Mouse (Mus musculus) midbrain, postnatal 0 days (tissue): Measurements from ENCODE around the gene Gm45713. TPM values are rescaled to one million over a fixed set of nuclear protein-coding genes. Genes with fewer than 3 reads are reported as not detected.
A peak's percentile ranks its signal among the peaks of the same experiment; 100 is the strongest.

ENCODE experiments used
- ATAC-seq: fragments of 200-750 bp; cut with Nextera tagmentation; 2 replicates; pipeline ENCODE4 v1.8.0; 2017; ENCODE audit warnings: moderate number of reproducible peaks, mild to moderate bottlenecking, moderate TSS enrichment, moderate library complexity; ENCODE audit not compliant: low FRiP score
- DNase-seq: peaks from one replicate; pipeline ENCODE4 v3.0.0-alpha.2; 2015; ENCODE audit warnings: low spot score
- H3K27ac ChIP-seq: fragments of 300-500 bp; sonication (generic); 2 replicates; pipeline ENCODE4 v1.5.1; 2014; ENCODE audit warnings: low read depth, mild to moderate bottlenecking, low read length, mixed read lengths
- H3K27me3 ChIP-seq: fragments of 300-500 bp; sonication (generic); 2 replicates; pipeline ENCODE4 v1.6.1; 2014; ENCODE audit warnings: low read length, control low read depth, mixed read lengths; ENCODE audit not compliant: insufficient read depth
- H3K36me3 ChIP-seq: fragments of 300-500 bp; sonication (generic); 2 replicates; pipeline ENCODE4 v1.6.1; 2014; ENCODE audit warnings: low read length, control low read depth, mixed read lengths; ENCODE audit not compliant: insufficient read depth
- H3K4me1 ChIP-seq: fragments of 300-500 bp; sonication (generic); 2 replicates; pipeline ENCODE4 v1.6.1; 2014; ENCODE audit warnings: mild to moderate bottlenecking, control low read depth, antibody characterized with exemption, low read length, mixed read lengths; ENCODE audit not compliant: insufficient read depth
- H3K4me2 ChIP-seq: fragments of 300-500 bp; sonication (generic); 2 replicates; pipeline ENCODE4 v1.6.1; 2014; ENCODE audit warnings: low read depth, mild to moderate bottlenecking, low read length, mixed read lengths; ENCODE audit not compliant: poor library complexity, severe bottlenecking
- H3K4me3 ChIP-seq: fragments of 300-500 bp; sonication (generic); 2 replicates; pipeline ENCODE4 v1.5.1; 2014; ENCODE audit warnings: low read depth, mild to moderate bottlenecking, low read length, moderate library complexity
- H3K9ac ChIP-seq: fragments of 300-500 bp; sonication (generic); replicated peaks from 2 replicates; pipeline ENCODE4 v1.6.1; 2014; ENCODE audit warnings: mild to moderate bottlenecking, low read length, moderate library complexity, mixed read lengths; ENCODE audit not compliant: poor library complexity, severe bottlenecking
- H3K9me3 ChIP-seq: fragments of 300-500 bp; sonication (generic); 2 replicates; pipeline ENCODE4 v1.6.1; 2016; ENCODE audit warnings: low read length, control low read depth
- CTCF ChIP-seq: IDR thresholded peaks from 2 replicates; pipeline ENCODE4 v1.5.1; 2016; ENCODE audit warnings: antibody characterized with exemption, mild to moderate bottlenecking
- WGBS: fragments of 180-500 bp; shearing (Covaris S2); extraction: QIAGEN DNeasy Blood & Tissue Kit; methylation state at CpG from one replicate; pipeline ENCODE4 v1.1.7; 2014; 5-methylcytosine and 5-hydroxymethylcytosine counted together
- polyA plus RNA-seq: library from polyadenylated mRNA; unstranded; fragments of >200 nt; fragmentation: Nextera tagmentation; extraction: Ambion mirVana; gene quantifications from 2 replicates; pipeline ENCODE4 v1.2.1, GENCODE M21; 2015
- total RNA-seq: library from RNA; depleted of rRNA; stranded (reverse); fragments of >200 nt; gene quantifications from 2 replicates; pipeline ENCODE4 v1.2.3, GENCODE M21; 2014

The Gm45713 gene
- total and polyA plus RNA-seq, 2 experiments from 2014 or later, result 0.39 to 2.0 TPM

DNA sequence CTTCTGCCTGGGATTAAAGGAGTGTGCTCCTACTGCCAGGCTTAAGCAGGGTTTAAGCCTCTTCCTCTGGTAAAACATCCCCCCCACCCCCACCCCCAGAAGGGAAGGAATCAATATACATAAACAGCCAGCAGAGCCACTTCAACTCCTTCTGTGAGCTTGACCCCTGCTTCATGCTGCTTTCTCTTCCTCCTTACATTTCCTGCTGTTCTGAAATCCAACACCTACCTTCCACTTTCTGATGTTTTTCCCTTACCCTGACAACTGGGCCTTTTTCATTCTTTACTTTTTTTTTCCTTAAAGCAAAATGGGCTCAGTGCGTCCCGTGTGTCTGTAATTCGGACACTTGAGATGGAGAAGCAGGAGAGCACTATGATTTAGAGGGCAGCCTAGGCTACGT, 14.3 kb upstream of the Gm45713 start:
- 62% methylated on average over 4 of the region's 4 CpGs for WGBS
- Histone ChIP-seq H3K4me1 (no peaks in the 10 kb centered on the region), H3K9me3 (no peaks in the 10 kb centered on the region), H3K4me3 (no peak overlapping the region), H3K27ac (no peak overlapping the region), H3K9ac (no peak overlapping the region), H3K4me2 (no peak overlapping the region), H3K36me3 (peaks cover 5% of the 10 kb centered on the region; the same call in 1 of the 2 replicates), H3K27me3 (no peaks in the 10 kb centered on the region)
- TF ChIP-seq CTCF, result no peak
- DNase-seq (no peak), ATAC-seq (no peak)

DNA sequence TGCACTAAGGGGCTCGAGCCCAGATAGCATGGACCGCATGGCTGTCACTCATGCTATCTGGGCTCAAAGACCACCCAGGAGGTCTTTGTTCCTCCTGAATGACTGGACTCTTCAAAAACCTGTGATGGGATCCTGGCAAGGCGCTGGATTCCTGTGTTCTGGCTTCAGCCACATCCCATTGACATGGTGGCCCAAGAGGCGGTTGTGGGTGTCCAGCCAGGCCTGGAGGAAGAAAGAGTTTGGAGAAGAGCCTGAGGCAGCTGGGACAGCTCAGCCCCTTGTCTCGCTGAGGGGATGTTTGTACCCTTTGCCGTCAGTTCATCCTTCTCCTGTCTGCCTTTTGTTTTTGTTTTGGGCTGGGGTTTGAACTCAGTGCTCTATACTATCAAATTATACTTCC, 13.5 kb upstream of the Gm45713 start:
- H3K4me3 ChIP-seq, result no peak overlapping the region
- no peak overlapping the region for H3K27ac ChIP-seq
- no peak for TF ChIP-seq CTCF
- WGBS, result 29% methylated on average over 6 of the region's 6 CpGs
- H3K9me3 ChIP-seq, result no peaks in the 10 kb centered on the region
- peaks cover 5% of the 10 kb centered on the region; the same call in 1 of the 2 replicates for H3K36me3 ChIP-seq
- H3K4me1 ChIP-seq, result no peaks in the 10 kb centered on the region
- H3K4me2 ChIP-seq, result no peak overlapping the region
- no peak for ATAC-seq
- H3K9ac ChIP-seq, result 0 out of 2 replicates have a peak overlapping the region, but pooled peaks have one; percentile 3
- DNase-seq, result no peak
- no peaks in the 10 kb centered on the region for H3K27me3 ChIP-seq

DNA sequence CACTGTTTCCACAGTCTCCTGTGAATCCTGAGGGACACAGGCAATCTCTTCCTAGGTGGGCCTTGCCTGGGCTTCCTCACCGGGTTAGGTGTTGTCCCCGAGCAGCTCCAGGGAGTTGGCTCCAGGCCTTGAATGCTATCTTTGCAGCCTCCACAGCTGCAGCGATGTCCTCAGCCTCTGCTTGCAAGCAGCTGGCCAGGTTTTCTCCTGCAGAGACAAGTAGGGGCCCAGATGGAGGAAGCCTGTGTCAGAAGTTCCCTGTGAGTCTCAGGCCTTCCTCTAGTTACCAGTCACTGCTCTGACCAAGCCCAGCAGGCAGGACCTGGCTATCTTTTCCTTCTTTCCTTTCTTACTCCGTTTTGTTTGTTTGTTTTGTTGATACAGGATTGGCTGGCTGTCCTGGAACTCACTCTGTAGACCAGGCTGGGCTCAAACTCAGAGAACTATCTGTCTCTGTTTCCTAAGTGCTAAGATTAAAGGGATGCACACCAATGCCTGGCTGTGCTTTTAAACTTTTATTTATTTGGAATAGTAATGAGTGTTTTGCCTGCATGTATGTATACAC, 12.6 kb upstream of the Gm45713 start:
- Histone ChIP-seq H3K36me3 (peaks cover 5% of the 10 kb centered on the region; the same call in 1 of the 2 replicates), H3K4me2 (no peak overlapping the region), H3K27ac (no peak overlapping the region), H3K9me3 (no peaks in the 10 kb centered on the region), H3K9ac (no peak overlapping the region), H3K4me1 (no peaks in the 10 kb centered on the region), H3K27me3 (no peaks in the 10 kb centered on the region), H3K4me3 (no peak overlapping the region)
- TF ChIP-seq CTCF, result no peak
- WGBS, result 64% methylated on average over 4 of the region's 4 CpGs
- no peak for DNase-seq
- no peak for ATAC-seq

DNA sequence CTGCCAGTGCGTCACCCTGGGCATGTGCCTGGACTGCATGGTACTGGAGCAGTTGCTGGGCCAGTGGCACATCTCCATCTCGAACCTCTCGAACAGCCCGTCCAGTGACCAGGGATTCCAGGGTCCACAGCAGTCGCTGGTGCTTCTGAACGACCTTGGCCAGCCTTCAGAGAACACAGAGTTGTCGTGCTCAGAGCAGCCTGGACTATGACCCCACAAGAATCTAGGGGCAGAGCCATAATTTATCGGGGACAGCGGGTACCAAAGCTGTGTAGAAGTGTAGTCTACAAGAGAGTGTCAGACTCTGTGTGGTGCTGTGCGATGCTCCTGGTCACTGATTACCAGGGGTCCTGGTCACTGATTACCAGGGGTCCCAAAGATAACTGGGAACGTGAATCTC, 11.9 kb upstream of the Gm45713 start:
- DNase-seq (no peak), ATAC-seq (no peak)
- H3K36me3 ChIP-seq, result peaks cover 5% of the 10 kb centered on the region; the same call in 1 of the 2 replicates
- H3K4me3 ChIP-seq, result no peak overlapping the region
- 90% methylated on average over 11 of the region's 11 CpGs for WGBS
- TF ChIP-seq CTCF, result no peak
- no peak overlapping the region for H3K4me2 ChIP-seq
- no peak overlapping the region for H3K27ac ChIP-seq
- H3K9me3 ChIP-seq, result no peaks in the 10 kb centered on the region
- no peaks in the 10 kb centered on the region for H3K27me3 ChIP-seq
- no peaks in the 10 kb centered on the region for H3K4me1 ChIP-seq
- H3K9ac ChIP-seq, result no peak overlapping the region

DNA sequence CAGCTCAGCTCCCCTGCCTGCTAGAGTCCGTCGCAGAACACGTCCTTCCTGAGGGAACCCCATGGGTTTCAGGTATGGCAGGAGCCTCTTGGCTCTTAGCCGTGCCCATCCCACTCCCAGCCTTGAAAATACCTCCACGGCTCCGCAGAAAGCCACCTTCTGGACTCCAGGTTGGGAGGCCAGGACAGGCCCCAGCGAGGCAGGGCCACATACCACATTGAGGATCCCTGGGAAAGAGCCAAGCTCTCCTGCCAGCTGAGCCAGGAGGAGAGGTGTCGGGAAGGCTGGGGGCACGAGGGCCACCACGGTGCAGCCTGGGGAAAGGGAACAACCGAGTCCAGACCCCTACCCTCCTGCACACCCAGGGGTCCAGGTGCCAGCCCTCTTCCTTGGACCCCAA, 11.2 kb upstream of the Gm45713 start:
- no peak overlapping the region for H3K4me3 ChIP-seq
- no peak for TF ChIP-seq CTCF
- no peak for DNase-seq
- no peaks in the 10 kb centered on the region for H3K4me1 ChIP-seq
- no peaks in the 10 kb centered on the region for H3K27me3 ChIP-seq
- no peaks in the 10 kb centered on the region for H3K9me3 ChIP-seq
- no peak overlapping the region for H3K9ac ChIP-seq
- H3K36me3 ChIP-seq, result peaks cover 5% of the 10 kb centered on the region; the same call in 1 of the 2 replicates
- no peak for ATAC-seq
- no peak overlapping the region for H3K27ac ChIP-seq
- 88% methylated on average over 11 of the region's 11 CpGs for WGBS
- H3K4me2 ChIP-seq, result no peak overlapping the region

DNA sequence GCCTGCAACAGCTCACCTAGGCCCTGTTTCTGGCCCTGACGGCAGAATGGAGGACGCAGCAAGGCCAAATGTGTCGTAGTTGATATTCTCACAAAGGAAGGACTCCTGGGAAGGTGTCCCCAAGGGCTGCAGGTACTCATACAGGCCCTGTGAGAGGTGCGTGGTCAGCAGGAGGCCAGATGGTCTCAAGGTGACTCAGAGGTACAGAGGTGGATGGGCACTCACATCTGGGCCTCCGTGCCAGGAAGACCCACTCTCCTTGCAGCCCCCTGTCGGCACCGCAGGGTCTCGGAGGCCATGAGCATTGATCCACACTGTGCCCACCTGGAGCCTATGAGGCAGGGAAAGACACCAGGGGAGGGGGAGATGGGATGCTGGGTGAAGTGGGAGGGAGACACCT, 9.4 kb upstream of the Gm45713 start:
- no peak overlapping the region for H3K27ac ChIP-seq
- 97% methylated on average over 8 of the region's 8 CpGs for WGBS
- H3K9me3 ChIP-seq, result no peaks in the 10 kb centered on the region
- DNase-seq (no peak), ATAC-seq (no peak)
- peaks cover 5% of the 10 kb centered on the region; the same call in 1 of the 2 replicates for H3K36me3 ChIP-seq
- H3K4me3 ChIP-seq, result no peak overlapping the region
- no peak overlapping the region for H3K9ac ChIP-seq
- H3K4me2 ChIP-seq, result no peak overlapping the region
- no peaks in the 10 kb centered on the region for H3K4me1 ChIP-seq
- no peak for TF ChIP-seq CTCF
- H3K27me3 ChIP-seq, result no peaks in the 10 kb centered on the region
